Mouse (Mus musculus): Measurements from ENCODE around the gene Cyp17a1. TPM values are rescaled to one million over a fixed set of nuclear protein-coding genes. Genes with fewer than 3 reads are reported as not detected.

Cyp17a1 gene
- total RNA-seq, 2 experiments from 2014 or later = not detected

- DNase-seq (ENCODE audit: low spot score in 2 of 2) = no peak
Observed at GRCm38 (mm10) chr19:46675641-46676040, 2.7 kb upstream of the Cyp17a1 start.

DNA sequence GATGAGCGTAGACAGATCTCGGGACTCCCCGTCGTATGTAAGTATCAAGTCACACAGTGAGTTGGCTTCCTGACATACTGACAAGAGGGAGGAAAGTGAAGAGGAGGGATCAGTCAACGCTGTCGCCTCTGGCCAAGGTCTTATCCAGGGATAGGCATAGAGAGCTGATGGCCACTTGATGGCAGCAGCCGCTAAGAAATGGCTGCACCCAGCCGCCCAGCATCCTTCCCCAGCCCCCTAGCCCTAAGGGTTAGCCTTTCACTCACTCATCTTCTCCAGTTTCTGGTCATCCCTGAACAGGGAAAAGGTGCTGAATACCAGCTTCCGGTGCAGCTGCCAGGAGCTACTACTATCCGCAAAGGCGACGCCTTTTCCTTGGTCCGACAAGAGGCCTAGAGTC, 2.3 kb downstream of the Cyp17a1 start:
- peak in 1 of 2 experiments; percentile 68 for DNase-seq (ENCODE audit: low spot score in 2 of 2)

GRCm38 (mm10) chr19:46669802-46670201, 3.2 kb downstream of the Cyp17a1 start:
- DNase-seq (ENCODE audit: low spot score in 2 of 2) = no peak

DNA sequence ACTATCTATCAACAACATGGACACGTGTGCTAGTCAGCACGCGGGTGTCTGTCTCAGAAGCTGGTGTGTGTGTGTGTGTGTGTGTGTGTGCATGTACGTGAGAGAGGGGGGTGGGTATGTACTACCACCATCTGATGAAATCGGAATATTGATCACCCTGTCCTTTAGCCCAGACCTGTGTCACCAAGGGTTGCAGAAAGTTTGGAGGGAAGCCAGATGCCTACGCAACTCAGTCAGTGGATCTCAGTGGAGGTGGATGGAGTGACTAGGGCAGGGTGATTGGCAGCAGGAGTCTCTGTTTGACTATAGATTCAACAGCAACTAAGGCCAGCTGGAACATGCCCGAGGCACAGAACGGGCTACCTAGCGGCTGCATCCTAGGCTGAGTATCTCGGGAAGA, 4.7 kb downstream of the Cyp17a1 start:
- DNase-seq (ENCODE audit: low spot score in 2 of 2) = no peak

DNA sequence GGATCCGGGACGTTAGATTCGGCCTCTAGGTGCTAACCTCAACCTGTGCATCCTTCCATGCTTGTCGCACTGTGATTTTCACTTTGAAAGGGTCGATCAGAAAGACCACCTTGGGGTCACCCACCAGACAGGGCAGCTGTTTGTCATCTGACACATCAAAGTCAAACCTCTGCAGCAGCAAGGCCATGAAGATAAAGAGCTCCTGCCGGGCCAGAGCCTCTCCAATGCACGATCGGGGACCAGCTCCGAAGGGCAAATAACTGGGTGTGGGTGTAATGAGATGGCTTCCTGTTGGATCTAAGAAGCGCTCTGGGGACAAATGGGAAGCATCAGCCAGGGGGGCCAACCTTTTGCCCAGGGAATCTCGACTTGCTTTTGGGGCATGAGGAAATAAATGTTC, 5.7 kb downstream of the Cyp17a1 start:
- no peak for DNase-seq (ENCODE audit: low spot score in 2 of 2)

DNA sequence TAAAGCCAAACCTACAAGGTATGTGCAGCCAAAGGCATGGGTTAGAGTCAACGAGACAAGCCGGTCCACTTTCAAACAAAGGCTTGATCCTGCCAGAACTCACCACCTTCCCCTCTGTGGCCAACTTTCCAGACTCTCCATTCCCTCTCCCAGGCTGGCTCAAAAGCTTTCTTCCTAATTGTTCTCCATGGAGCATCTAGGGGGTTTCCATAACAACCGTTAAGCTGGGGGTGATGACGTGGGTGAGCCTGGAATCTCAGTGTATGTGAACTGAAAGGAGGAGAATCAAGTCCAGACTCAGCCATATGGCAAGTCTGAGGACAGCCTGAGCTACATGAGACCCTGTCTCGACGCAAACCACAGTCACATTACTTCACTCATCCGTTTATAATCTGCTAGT, 7.5 kb downstream of the Cyp17a1 start:
- peak in 1 of 2 experiments; percentile 60 for DNase-seq (ENCODE audit: low spot score in 2 of 2)

DNA sequence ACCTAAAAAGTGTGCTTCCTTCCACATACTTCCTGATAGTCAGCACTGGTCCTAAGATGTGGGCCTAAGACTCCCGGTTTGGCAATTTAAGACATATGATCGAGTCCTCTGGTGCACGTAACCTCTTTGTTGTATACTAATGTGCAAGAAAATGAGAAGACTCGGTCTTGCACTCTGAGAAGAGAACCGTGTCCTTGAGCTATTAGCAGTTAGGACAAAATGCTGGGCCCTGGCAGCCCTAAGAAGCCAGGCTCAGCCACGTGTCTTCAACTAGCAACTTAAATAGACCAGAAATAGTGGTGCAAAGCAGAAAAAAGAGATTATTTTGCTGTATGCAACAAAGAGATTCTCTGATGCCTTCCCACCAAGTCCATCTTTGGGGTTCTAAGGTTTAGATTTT, 10.2 kb downstream of the Cyp17a1 start:
- no peak for DNase-seq (ENCODE audit: low spot score in 2 of 2)

DNA sequence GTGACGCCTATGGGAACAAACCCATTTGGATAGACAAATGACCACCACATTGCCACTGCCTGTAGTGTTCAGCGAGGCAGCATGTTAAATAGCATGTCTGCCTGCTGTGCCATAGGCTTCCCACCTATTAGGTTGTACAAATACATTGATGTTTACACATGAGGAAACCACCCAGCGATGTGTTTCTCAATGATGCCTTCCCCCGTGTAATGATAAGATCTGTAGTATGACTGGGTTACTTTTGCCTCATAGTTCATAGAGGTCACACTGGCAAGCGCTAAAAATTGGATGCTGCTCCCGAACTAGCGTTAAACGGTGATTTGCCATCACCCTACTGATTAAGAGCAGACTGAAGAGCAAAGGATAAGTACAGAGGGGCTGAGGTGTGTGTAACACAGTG, 10.8 kb downstream of the Cyp17a1 start:
- no peak for DNase-seq (ENCODE audit: low spot score in 2 of 2)

DNA sequence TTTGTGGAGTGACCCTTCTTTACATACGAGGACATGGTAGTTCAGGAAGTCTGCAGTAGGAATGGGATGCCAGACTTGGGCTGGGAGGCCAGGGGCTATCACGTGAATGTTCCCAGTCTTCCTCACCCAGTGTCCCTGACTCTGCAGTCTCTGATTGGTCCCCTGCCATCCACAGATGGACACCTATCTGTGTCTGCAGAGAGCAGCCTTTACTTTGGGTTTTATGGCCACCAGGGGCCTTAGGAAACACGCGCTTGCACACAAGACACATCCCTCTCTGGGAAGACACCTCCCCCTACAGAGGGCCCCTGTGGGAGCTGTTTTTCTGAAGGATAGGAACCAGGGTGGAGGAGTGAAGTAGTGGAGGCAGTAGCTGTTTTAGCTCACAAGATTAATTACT, 11.5 kb downstream of the Cyp17a1 start:
- DNase-seq (ENCODE audit: low spot score in 2 of 2) = no peak

DNA sequence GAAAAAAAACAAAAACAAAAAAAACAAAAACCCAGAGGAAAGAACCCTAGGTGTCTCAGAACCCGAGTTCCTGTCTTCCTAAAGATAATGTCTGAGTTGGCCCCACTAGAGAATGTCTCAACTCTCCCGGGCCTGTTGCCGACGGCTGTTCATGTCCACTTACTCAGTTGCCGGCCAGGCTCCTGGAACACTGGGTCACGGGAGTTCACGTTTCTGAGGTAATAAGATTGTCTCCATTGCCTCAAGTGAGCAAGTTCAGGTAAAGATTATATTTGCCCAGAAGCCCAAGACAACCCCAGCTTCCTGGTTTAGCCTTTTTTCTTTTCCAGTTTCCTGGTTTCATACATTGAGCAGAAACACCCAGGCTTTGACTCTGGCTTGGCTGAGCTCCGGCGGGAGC, 14.1 kb downstream of the Cyp17a1 start:
- no peak for DNase-seq (ENCODE audit: low spot score in 2 of 2)

DNA sequence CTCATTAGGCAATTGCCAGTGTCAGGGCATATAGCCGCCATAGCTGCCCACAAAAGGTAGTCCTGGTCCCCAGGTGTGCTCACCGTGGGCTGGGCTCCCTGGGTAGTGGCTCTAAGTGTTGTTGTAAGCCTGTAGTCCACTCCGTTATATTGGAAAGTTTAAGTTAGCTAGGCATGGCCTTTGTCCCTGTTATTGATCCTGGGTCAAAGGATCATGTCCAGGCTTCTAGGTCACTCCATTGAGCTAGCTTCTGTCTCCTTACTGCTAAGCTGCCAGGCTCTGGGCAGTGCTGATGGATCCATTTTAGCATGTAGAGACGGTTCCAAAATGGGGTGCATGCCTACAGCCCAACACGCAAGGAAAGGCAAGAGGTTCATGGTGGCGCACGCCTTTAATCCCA, 14.6 kb downstream of the Cyp17a1 start:
- no peak for DNase-seq (ENCODE audit: low spot score in 2 of 2)

DNA sequence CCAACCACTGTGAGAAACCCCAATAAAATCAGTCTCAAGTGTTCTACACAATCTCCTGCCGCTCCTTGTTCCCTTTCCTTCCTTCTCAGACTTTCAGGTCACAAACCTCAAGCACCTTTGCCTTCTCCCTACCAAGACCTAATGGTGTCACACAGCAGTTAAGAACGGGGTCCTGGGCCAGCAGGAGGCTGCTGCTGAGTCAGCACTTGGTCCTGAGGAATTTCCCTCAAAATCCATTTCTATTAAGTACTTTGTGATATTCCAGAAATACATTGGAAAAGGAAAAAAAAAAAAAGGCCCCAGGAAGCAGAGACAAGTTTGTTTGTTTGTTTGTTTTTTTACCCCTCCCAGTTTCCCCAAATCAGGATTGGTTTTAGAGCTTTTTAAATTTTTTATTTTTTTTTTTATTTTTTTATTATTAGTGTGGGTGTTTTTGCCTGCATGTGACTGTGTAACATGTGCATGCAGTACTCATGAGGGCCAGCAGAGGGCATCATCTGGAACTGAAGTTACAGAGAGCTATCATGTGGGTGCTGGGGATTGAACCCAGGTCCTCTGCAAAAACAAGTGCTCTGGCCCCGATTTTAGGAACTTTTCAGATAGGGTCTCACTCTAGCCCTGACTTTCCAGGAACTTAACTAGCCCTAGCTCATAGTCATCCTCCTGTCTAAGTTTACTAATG, 15.5 kb downstream of the Cyp17a1 start:
- DNase-seq (ENCODE audit: low spot score in 2 of 2) = no peak

DNA sequence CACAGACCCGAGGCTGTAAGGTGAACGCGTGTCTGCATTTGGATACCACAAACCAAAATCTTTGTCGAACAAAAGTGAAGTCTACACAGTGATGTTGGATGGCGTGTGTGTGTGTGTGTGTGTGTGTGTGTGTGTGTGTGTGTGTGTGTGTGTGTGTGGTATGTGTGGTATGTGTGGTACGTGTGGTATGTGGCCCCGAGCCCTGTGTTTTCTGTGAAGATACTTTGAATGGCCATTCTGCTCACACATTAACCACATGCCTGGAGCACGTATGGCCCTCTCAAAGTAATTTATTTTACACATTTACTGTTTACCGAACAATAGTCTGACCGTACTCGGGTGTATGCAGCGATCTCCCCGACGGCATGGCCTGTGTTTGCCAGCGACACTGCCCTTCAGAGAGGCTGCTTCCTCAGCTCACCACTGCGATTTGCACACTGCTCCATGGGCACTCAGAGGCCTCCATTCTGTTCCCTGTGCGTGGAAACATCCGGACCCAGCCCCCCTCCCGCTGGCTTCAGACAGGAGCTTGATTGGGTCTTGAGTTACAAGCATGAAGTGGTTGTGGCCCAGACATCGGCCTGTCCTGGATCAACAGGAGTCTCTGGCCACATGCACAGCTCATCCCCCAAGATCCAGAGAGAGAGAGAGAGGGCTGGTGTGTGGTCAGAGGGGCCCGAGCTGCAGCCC, 16.7 kb downstream of the Cyp17a1 start:
- no peak for DNase-seq (ENCODE audit: low spot score in 2 of 2)

DNA sequence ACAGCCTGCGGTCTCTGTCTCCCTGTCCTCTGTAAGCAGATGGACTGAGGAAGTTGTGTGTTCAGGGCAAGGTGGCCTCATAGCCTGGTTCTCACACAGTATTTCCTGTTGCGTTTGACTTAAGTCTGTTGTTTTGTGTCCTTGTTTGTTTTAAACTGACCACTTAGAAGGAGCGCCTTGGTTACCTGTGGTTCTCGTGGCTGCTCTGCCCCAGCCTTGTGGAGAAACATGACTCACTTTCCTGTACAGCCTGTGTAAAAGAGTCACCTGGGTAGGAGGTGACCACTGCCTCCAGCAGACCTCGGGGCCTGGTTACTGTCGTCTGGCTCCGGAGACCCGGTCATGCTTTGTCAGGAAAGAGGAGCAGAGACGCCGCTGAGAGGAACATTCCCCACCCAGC, 17.3 kb downstream of the Cyp17a1 start:
- DNase-seq (ENCODE audit: low spot score in 2 of 2) = no peak

DNA sequence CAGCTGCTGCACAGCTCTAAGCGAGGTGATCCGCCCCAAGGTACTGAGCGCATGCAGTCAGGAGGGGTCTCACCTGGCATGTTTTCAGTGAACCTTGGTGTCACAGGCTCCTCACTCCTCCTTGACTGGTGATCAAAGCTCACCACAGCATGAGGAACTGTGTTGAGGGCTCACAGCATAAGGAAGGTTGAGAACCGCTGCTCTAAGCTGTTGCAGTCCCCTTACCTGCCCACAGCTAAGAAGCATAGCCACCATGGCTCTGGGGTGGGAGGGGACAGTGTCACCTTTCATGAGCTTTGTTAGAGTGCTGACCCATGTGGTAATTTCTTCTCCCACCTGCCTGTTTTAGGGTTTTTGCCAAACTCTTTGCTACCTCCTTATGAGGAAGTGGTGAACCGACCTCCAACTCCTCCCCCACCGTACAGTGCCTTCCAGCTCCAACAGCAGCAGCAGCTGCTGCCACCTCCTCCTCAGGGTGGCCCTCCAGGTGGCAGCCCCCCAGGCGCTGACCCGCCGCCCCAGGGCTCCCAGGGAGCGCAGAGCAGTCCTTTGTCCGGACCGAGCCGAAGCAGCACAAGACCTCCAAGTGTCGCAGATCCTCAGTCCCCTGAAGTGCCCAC, 19.2 kb downstream of the Cyp17a1 start:
- no peak for DNase-seq (ENCODE audit: low spot score in 2 of 2)

GRCm38 (mm10) chr19:46653188-46653587, 19.8 kb downstream of the Cyp17a1 start:
- no peak for DNase-seq (ENCODE audit: low spot score in 2 of 2)

DNA sequence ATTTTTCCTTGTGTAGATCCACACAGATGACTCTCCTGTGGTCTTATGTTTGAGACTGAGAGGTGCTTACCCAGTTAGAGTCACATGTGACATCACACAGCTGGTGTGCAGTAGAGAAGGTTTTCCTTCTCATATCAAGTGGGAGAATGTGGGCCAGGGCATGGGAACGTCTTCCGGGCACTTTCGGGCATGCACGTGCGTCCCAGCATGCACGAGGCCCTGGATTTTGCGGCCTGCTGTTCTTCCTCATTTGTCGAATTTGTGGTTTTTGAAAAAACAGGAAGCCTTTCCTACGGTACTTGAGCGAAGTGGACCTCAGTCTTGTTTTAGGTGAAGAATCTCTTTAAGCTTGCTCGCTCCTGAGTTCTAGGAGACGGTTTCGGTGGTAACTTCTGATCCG, 24.4 kb downstream of the Cyp17a1 start:
- no peak for DNase-seq (ENCODE audit: low spot score in 2 of 2)

DNA sequence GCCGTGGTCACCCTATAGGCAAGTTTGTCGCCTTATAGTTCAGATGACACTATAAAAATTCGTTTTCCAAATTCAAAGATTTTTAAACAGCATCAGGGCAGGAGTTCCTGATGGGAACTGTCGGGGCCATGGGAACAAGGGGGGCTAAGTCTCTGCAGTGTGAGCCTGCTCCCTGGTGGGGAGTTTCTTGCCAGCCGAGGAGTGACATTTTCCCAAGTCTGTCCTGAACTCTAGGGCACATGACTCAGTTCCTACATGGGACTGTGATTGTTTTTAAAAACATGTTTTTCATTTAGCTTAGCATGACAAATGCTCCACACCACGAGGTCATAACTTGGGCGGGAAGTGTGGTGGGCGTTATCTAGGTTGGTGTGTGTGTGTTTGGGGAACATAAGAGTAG, 25.1 kb downstream of the Cyp17a1 start:
- DNase-seq (ENCODE audit: low spot score in 2 of 2) = no peak

GRCm38 (mm10) chr19:46647254-46647653, 25.7 kb downstream of the Cyp17a1 start:
- DNase-seq (ENCODE audit: low spot score in 2 of 2) = no peak

- DNase-seq (ENCODE audit: low spot score in 2 of 2) = no peak
Observed at GRCm38 (mm10) chr19:46646041-46646481, 26.9 kb downstream of the Cyp17a1 start.

- DNase-seq (ENCODE audit: low spot score in 2 of 2) = no peak
Observed at GRCm38 (mm10) chr19:46644793-46645602, 28.0 kb downstream of the Cyp17a1 start.

DNA sequence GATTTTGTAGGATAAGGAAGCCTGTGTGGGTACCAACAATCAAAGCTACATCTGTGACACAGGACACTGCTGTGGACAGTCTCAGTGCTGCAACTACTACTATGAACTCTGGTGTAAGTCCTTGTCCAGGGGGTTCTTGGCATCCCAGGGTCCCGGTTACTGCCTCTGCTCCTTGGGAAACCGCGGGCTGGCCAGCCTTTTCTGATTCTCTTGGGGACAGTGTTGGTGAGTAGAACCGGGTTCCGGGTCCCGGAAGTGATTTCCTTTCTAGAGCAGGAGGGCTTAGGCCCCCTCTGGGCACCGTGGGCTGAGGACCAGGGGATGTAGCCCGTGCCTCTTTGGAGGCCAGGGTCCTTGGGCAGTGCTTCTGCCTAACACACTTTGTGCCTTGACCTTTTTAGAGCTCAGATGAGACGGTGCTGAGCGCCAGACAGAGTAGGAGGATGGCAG, 28.6 kb downstream of the Cyp17a1 start:
- no peak for DNase-seq (ENCODE audit: low spot score in 2 of 2)

Measured in layer of hippocampus, adult 18-20 months (tissue).